Mouse (Mus musculus): ENCODE data around the gene Cyp1b1.

- TF ChIP-seq CTCF (IDR thresholded peaks at IDR 0.05; ENCODE audit: low read depth) (no peak), EP300 (optimal IDR thresholded peaks at IDR 0.05) (no peak)
These were observed 56.4 kb downstream of the Cyp1b1 start for GRCm38 (mm10) chr17:79658452-79658851.
